Mouse (Mus musculus) heart, embryonic 11.5 days (tissue): Measurements from ENCODE around the gene Relt. TPM values are rescaled to one million over a fixed set of nuclear protein-coding genes. Genes with fewer than 3 reads are reported as not detected.
A peak's percentile ranks its signal among the peaks of the same experiment; 100 is the strongest.

Experiments used
- ATAC-seq: fragments of 200-750 bp; cut with Nextera tagmentation; replicated peaks from 2 replicates; pipeline ENCODE4 v1.8.0; 2017; ENCODE audit warnings: moderate library complexity; ENCODE audit not compliant: insufficient number of reproducible peaks, low FRiP score, low TSS enrichment
- H3K27ac ChIP-seq: fragments of 300-500 bp; sonication (generic); 2 replicates; pipeline ENCODE4 v1.5.1; 2014; ENCODE audit warnings: mild to moderate bottlenecking, low read depth, low read length
- H3K27me3 ChIP-seq: fragments of 300-500 bp; sonication (generic); 2 replicates; pipeline ENCODE4 v1.6.1; 2014; ENCODE audit warnings: mild to moderate bottlenecking, low read length, mixed read lengths; ENCODE audit not compliant: control insufficient read depth, insufficient read depth
- H3K36me3 ChIP-seq: fragments of 300-500 bp; sonication (generic); 2 replicates; pipeline ENCODE4 v1.6.1; 2014; ENCODE audit warnings: mild to moderate bottlenecking, low read length, moderate library complexity, mixed read lengths; ENCODE audit not compliant: control insufficient read depth, insufficient read depth
- H3K4me1 ChIP-seq: fragments of 300-500 bp; sonication (generic); 2 replicates; pipeline ENCODE4 v1.6.1; 2014; ENCODE audit warnings: low read length; ENCODE audit not compliant: control insufficient read depth, insufficient read depth
- H3K4me2 ChIP-seq: fragments of 300-500 bp; sonication (generic); 2 replicates; pipeline ENCODE4 v1.6.1; 2014; ENCODE audit warnings: mild to moderate bottlenecking, moderate library complexity
- H3K4me3 ChIP-seq: fragments of 300-500 bp; sonication (generic); 2 replicates; pipeline ENCODE4 v1.5.1; 2014; ENCODE audit warnings: low read depth, low read length
- H3K9ac ChIP-seq: fragments of 300-500 bp; sonication (generic); 2 replicates; pipeline ENCODE4 v1.6.1; 2014; ENCODE audit warnings: mild to moderate bottlenecking, low read depth, low read length, moderate library complexity
- H3K9me3 ChIP-seq: fragments of 300-500 bp; sonication (generic); replicated peaks from 2 replicates; pipeline ENCODE4 v1.6.1; 2016; ENCODE audit warnings: low read length; ENCODE audit not compliant: control insufficient read depth
- WGBS: fragments of 180-500 bp; shearing (Covaris S2); extraction: QIAGEN DNeasy Blood & Tissue Kit; methylation state at CpG from one replicate; pipeline ENCODE4 v1.1.7; 2014; ENCODE audit not compliant: insufficient replicate concordance; 5-methylcytosine and 5-hydroxymethylcytosine counted together
- polyA plus RNA-seq: library from polyadenylated mRNA; unstranded; fragments of >200 nt; fragmentation: Nextera tagmentation; extraction: Ambion mirVana; gene quantifications from 2 replicates; pipeline ENCODE4 v1.2.1, GENCODE M21; 2014

Gene Relt
- polyA plus RNA-seq, 1 experiment from 2014 or later, result 2.3 TPM

- no peak overlapping the region for H3K9ac ChIP-seq
- WGBS, result 74% methylated on average over 5 of the region's 5 CpGs
- H3K27ac ChIP-seq, result no peak overlapping the region
- H3K4me3 ChIP-seq, result no peak overlapping the region
- H3K27me3 ChIP-seq, result no peaks in the 10 kb centered on the region
- peaks cover 27% of the 10 kb centered on the region for H3K4me1 ChIP-seq
- H3K4me2 ChIP-seq, result no peak overlapping the region
- no peak for ATAC-seq
- no peaks in the 10 kb centered on the region for H3K36me3 ChIP-seq
- H3K9me3 ChIP-seq, result no peaks in the 10 kb centered on the region
These were observed 41.4 kb upstream of the Relt start for GRCm38 (mm10) chr7:100904612-100905011.

GRCm38 (mm10) chr7:100902451-100903137 is 39.3 kb upstream of the Relt start:
- Histone ChIP-seq H3K4me2 (no peak overlapping the region), H3K9ac (no peak overlapping the region), H3K27me3 (no peaks in the 10 kb centered on the region), H3K4me3 (no peak overlapping the region), H3K9me3 (no peaks in the 10 kb centered on the region), H3K4me1 (peaks cover 11% of the 10 kb centered on the region), H3K36me3 (no peaks in the 10 kb centered on the region), H3K27ac (no peak overlapping the region)
- 69% methylated on average over 9 of the region's 9 CpGs for WGBS
- no peak for ATAC-seq

GRCm38 (mm10) chr7:100897828-100898227 is 34.6 kb upstream of the Relt start:
- peaks cover 23% of the 10 kb centered on the region for H3K4me1 ChIP-seq
- no peak overlapping the region for H3K4me3 ChIP-seq
- no peak overlapping the region for H3K27ac ChIP-seq
- no peaks in the 10 kb centered on the region for H3K27me3 ChIP-seq
- no peak overlapping the region for H3K9ac ChIP-seq
- 76% methylated on average over 5 of the region's 5 CpGs for WGBS
- no peak for ATAC-seq
- H3K9me3 ChIP-seq, result no peaks in the 10 kb centered on the region
- H3K36me3 ChIP-seq, result no peaks in the 10 kb centered on the region
- no peak overlapping the region for H3K4me2 ChIP-seq

- WGBS, result 2% methylated on average over 12 of the region's 12 CpGs
- Histone ChIP-seq H3K9me3 (no peaks in the 10 kb centered on the region), H3K4me2 (peak overlapping the region; percentile 96), H3K4me1 (peaks cover 26% of the 10 kb centered on the region), H3K27ac (no peak overlapping the region), H3K9ac (peak overlapping the region; percentile 79), H3K36me3 (peaks cover 4% of the 10 kb centered on the region), H3K27me3 (no peaks in the 10 kb centered on the region), H3K4me3 (peak overlapping the region; percentile 51)
- ATAC-seq, result no peak; the same call in 1 of the 2 replicates
These were observed 31.6 kb upstream of the Relt start for GRCm38 (mm10) chr7:100894833-100895226.

- Histone ChIP-seq H3K27ac (no peak overlapping the region), H3K4me3 (peak overlapping the region; percentile 51), H3K36me3 (peaks cover 8% of the 10 kb centered on the region), H3K9ac (peak overlapping the region; percentile 79), H3K9me3 (no peaks in the 10 kb centered on the region), H3K4me2 (peak overlapping the region; percentile 96), H3K4me1 (peaks cover 26% of the 10 kb centered on the region), H3K27me3 (no peaks in the 10 kb centered on the region)
- 3% methylated on average over 45 of the region's 53 CpGs for WGBS
- peak; percentile 39 for ATAC-seq
These were observed 31.0 kb upstream of the Relt start for GRCm38 (mm10) chr7:100894057-100894832.

- Histone ChIP-seq H3K36me3 (peaks cover 8% of the 10 kb centered on the region), H3K27me3 (no peaks in the 10 kb centered on the region), H3K27ac (peak overlapping the region; percentile 38; the same call in 1 of the 2 replicates), H3K9me3 (no peaks in the 10 kb centered on the region), H3K4me1 (peaks cover 26% of the 10 kb centered on the region), H3K4me2 (peak overlapping the region; percentile 20; the same call in 1 of the 2 replicates), H3K4me3 (no peak overlapping the region), H3K9ac (no peak overlapping the region)
- 50% methylated on average over 20 of the region's 20 CpGs for WGBS
- no peak for ATAC-seq
These were observed 30.2 kb upstream of the Relt start for GRCm38 (mm10) chr7:100893249-100894056.

GRCm38 (mm10) chr7:100886535-100886934 is 23.3 kb upstream of the Relt start:
- Histone ChIP-seq H3K4me1 (no peaks in the 10 kb centered on the region), H3K27me3 (no peaks in the 10 kb centered on the region), H3K27ac (no peak overlapping the region), H3K36me3 (peaks cover 22% of the 10 kb centered on the region), H3K4me2 (no peak overlapping the region), H3K4me3 (no peak overlapping the region), H3K9ac (no peak overlapping the region), H3K9me3 (no peaks in the 10 kb centered on the region)
- no peak for ATAC-seq
- WGBS, result 35% methylated on average over 3 of the region's 3 CpGs

- 89% methylated on average over 4 of the region's 4 CpGs for WGBS
- no peak overlapping the region for H3K4me2 ChIP-seq
- peaks cover 26% of the 10 kb centered on the region for H3K36me3 ChIP-seq
- H3K4me1 ChIP-seq, result peaks cover 2% of the 10 kb centered on the region; the same call in 1 of the 2 replicates
- no peak overlapping the region for H3K27ac ChIP-seq
- no peaks in the 10 kb centered on the region for H3K9me3 ChIP-seq
- no peaks in the 10 kb centered on the region for H3K27me3 ChIP-seq
- no peak overlapping the region for H3K9ac ChIP-seq
- no peak for ATAC-seq
- no peak overlapping the region for H3K4me3 ChIP-seq
These were observed 21.2 kb upstream of the Relt start for GRCm38 (mm10) chr7:100884460-100884859.
